Mouse (Mus musculus): ENCODE results near the gene 3100002H09Rik. TPM values are rescaled to one million over a fixed set of nuclear protein-coding genes. Genes with fewer than 3 reads are reported as not detected.

The 3100002H09Rik gene
- polyA plus RNA-seq (2015; fragmentation: Nextera tagmentation; extraction: Ambion mirVana), result not detected in 2 replicates

DNA sequence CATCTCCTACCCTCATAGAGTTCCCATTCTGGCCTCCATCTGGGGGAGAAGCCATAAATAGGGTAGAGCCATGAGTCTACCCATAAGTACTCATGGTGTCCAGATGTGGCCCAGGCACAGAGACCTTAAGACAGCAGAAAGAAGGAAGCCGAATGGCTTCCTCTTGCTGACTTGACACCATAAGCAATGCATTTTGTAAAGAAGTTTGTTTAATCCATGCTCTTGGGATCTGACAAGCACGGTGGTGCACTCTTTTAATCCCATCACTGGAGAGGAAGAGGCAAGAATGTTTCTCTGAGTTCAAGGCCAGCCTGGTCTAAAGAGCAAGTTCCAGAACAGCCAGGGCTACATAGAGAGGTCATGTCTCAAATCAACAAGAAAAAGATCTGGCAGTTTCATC, at the start of gene 3100002H09Rik:
Gene 3100002H09Rik (minus strand): TSS at position 101 of the 400 bp plus-strand sequence.
- Histone ChIP-seq H3K9ac (ENCODE audit: low read length) (no peak within 1 kb of the TSS), H3K27me3 (ENCODE audit: control insufficient read depth, insufficient read depth, low read length) (no peaks in the 10 kb centered on the region), H3K4me3 (ENCODE audit: low read depth, low read length) (no peak within 1 kb of the TSS), H3K4me1 (replicated peaks; ENCODE audit: control insufficient read depth, insufficient read depth) (no peaks in the 10 kb centered on the region), H3K27ac (replicated peaks) (no peak within 1 kb of the TSS), H3K9me3 (ENCODE audit: control insufficient read depth, low read length) (no peaks in the 10 kb centered on the region), H3K36me3 (ENCODE audit: control insufficient read depth, insufficient read depth, low read length) (no peaks in the 10 kb centered on the region), H3K4me2 (replicated peaks; ENCODE audit: low read depth) (no peak within 1 kb of the TSS)
- DNase-seq (ENCODE audit: low spot score) (no peak), ATAC-seq (ENCODE audit: low FRiP score, low TSS enrichment) (no peak)
- TF ChIP-seq EP300 (optimal IDR thresholded peaks at IDR 0.05) (no peak), CTCF (IDR thresholded peaks at IDR 0.05; ENCODE audit: low read depth) (no peak)
- WGBS, result 74% methylated on average over 2 of the region's 2 CpGs

- Histone ChIP-seq H3K4me2 (replicated peaks; ENCODE audit: low read depth) (no peak overlapping the region), H3K36me3 (ENCODE audit: control insufficient read depth, insufficient read depth, low read length) (no peaks in the 10 kb centered on the region), H3K27ac (replicated peaks) (no peak overlapping the region), H3K4me1 (replicated peaks; ENCODE audit: control insufficient read depth, insufficient read depth) (peaks cover 8% of the 10 kb centered on the region; the same call in 1 of the 2 replicates), H3K9ac (ENCODE audit: low read length) (no peak overlapping the region), H3K4me3 (ENCODE audit: low read depth, low read length) (peak overlapping the region; percentile 18; the same call in 1 of the 2 replicates), H3K9me3 (ENCODE audit: control insufficient read depth, low read length) (no peaks in the 10 kb centered on the region), H3K27me3 (ENCODE audit: control insufficient read depth, insufficient read depth, low read length) (peaks cover 29% of the 10 kb centered on the region)
- WGBS, result 3% methylated on average over 66 of the region's 68 CpGs
- no peak for DNase-seq (ENCODE audit: low spot score)
- no peak for ATAC-seq (ENCODE audit: low FRiP score, low TSS enrichment)
- TF ChIP-seq CTCF (IDR thresholded peaks at IDR 0.05; ENCODE audit: low read depth), result no peak
- no peak for TF ChIP-seq EP300 (optimal IDR thresholded peaks at IDR 0.05)
Observed at GRCm38 (mm10) chr4:124659251-124660217, 48.9 kb upstream of the 3100002H09Rik start.

GRCm38 (mm10) chr4:124658412-124658851, 47.8 kb upstream of the 3100002H09Rik start:
- Histone ChIP-seq H3K36me3 (ENCODE audit: control insufficient read depth, insufficient read depth, low read length) (no peaks in the 10 kb centered on the region), H3K27ac (replicated peaks) (no peak overlapping the region), H3K9me3 (ENCODE audit: control insufficient read depth, low read length) (no peaks in the 10 kb centered on the region), H3K4me3 (ENCODE audit: low read depth, low read length) (peak overlapping the region; percentile 56), H3K27me3 (ENCODE audit: control insufficient read depth, insufficient read depth, low read length) (peaks cover 29% of the 10 kb centered on the region), H3K9ac (ENCODE audit: low read length) (no peak overlapping the region), H3K4me2 (replicated peaks; ENCODE audit: low read depth) (peak overlapping the region; percentile 95), H3K4me1 (replicated peaks; ENCODE audit: control insufficient read depth, insufficient read depth) (peaks cover 8% of the 10 kb centered on the region; the same call in 1 of the 2 replicates)
- under 1% methylated on average over 39 of the region's 39 CpGs for WGBS
- DNase-seq (ENCODE audit: low spot score) (no peak), ATAC-seq (ENCODE audit: low FRiP score, low TSS enrichment) (no peak)
- no peak for TF ChIP-seq CTCF (IDR thresholded peaks at IDR 0.05; ENCODE audit: low read depth)
- TF ChIP-seq EP300 (optimal IDR thresholded peaks at IDR 0.05), result no peak

- DNase-seq (ENCODE audit: low spot score), result no peak
- peak overlapping the region; percentile 95 for H3K4me2 ChIP-seq (replicated peaks; ENCODE audit: low read depth)
- H3K36me3 ChIP-seq (ENCODE audit: control insufficient read depth, insufficient read depth, low read length), result no peaks in the 10 kb centered on the region
- peaks cover 29% of the 10 kb centered on the region for H3K27me3 ChIP-seq (ENCODE audit: control insufficient read depth, insufficient read depth, low read length)
- under 1% methylated on average over 28 of the region's 61 CpGs for WGBS
- ATAC-seq (ENCODE audit: low FRiP score, low TSS enrichment), result peak; percentile 4; the same call in 1 of the 2 replicates
- H3K9me3 ChIP-seq (ENCODE audit: control insufficient read depth, low read length), result no peaks in the 10 kb centered on the region
- peaks cover 8% of the 10 kb centered on the region; the same call in 1 of the 2 replicates for H3K4me1 ChIP-seq (replicated peaks; ENCODE audit: control insufficient read depth, insufficient read depth)
- no peak overlapping the region for H3K9ac ChIP-seq (ENCODE audit: low read length)
- H3K27ac ChIP-seq (replicated peaks), result no peak overlapping the region
- peak overlapping the region; percentile 56 for H3K4me3 ChIP-seq (ENCODE audit: low read depth, low read length)
- TF ChIP-seq CTCF (IDR thresholded peaks at IDR 0.05; ENCODE audit: low read depth) (no peak), EP300 (optimal IDR thresholded peaks at IDR 0.05) (no peak)
Observed at GRCm38 (mm10) chr4:124657781-124658180, 47.2 kb upstream of the 3100002H09Rik start.

DNA sequence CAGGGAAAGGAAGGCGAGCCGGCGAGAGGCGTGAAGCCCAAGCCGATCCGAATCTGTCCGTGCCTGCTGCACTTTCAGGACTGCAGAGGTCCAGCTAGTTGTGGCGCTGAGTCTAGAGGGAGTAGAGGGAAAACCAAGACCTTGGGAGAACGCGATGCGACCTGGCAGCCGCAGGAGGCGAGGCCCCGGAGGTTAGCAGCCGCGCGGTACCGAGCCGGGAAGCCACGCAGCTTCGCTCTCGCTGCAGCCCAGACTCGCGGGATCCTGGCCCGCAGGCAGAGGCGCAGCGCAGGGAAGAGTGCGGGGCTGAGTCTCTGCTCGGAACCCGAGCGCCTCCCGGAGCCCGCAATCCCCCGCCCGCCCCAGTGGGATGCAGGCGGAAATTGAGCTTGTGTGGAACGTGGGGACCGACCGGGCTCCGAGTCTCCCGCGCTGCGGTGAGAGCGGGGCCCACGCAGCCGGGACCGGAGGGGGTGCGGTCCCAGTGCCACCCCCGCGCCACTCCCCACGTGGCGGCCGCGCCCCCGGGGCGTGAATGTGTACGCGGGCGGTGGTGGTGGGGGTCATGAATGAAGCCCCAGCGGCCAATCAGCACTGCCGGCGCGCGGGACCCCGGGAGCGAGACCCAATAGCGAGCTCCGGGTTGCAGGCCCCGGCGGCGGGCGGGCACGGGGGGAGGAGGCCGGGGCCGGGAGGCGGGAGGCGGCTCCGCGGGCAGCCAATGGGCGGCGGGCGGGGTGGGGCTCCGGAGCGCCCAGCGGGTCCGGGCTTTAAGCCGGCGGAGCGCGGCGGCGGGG, 46.4 kb upstream of the 3100002H09Rik start:
- peak overlapping the region; percentile 56 for H3K4me3 ChIP-seq (ENCODE audit: low read depth, low read length)
- H3K4me2 ChIP-seq (replicated peaks; ENCODE audit: low read depth), result peak overlapping the region; percentile 95
- H3K9ac ChIP-seq (ENCODE audit: low read length), result 0 out of 2 replicates have a peak overlapping the region, but pooled peaks have one; percentile 27
- no peaks in the 10 kb centered on the region for H3K9me3 ChIP-seq (ENCODE audit: control insufficient read depth, low read length)
- ATAC-seq (ENCODE audit: low FRiP score, low TSS enrichment), result peak; percentile 83
- peak; percentile 80 for DNase-seq (ENCODE audit: low spot score)
- H3K4me1 ChIP-seq (replicated peaks; ENCODE audit: control insufficient read depth, insufficient read depth), result peaks cover 8% of the 10 kb centered on the region; the same call in 1 of the 2 replicates
- no peak overlapping the region for H3K27ac ChIP-seq (replicated peaks)
- peaks cover 29% of the 10 kb centered on the region for H3K27me3 ChIP-seq (ENCODE audit: control insufficient read depth, insufficient read depth, low read length)
- TF ChIP-seq CTCF (IDR thresholded peaks at IDR 0.05; ENCODE audit: low read depth), result no peak
- TF ChIP-seq EP300 (optimal IDR thresholded peaks at IDR 0.05), result no peak
- 1% methylated on average over 52 of the region's 92 CpGs for WGBS
- no peaks in the 10 kb centered on the region for H3K36me3 ChIP-seq (ENCODE audit: control insufficient read depth, insufficient read depth, low read length)
